9 mouse cellular contexts compared by ENCODE assay signal in genomic region chr19:43311125-43311524, GRCm38 (mm10).
DNase-seq lines count a peak whose midpoint lies in the region; ATAC-seq and TF ChIP-seq lines count a peak whose summit lies in the region.
"Had no signal": no experiment of that assay in that cellular context is flagged by ENCODE, and none has a peak within 500 bp of the region (broad histone marks: within the 10 kb centered on the region; RNA-seq: fewer than 3 reads in every experiment).

No protein-coding gene starts in this region.

- no peaks in the 10 kb centered on the region for H3K27me3 ChIP-seq in lung, embryonic 14.5 days (ENCODE audit: insufficient read depth, low read length)
- H3K27me3 ChIP-seq: limb, embryonic 13.5 days had no signal

- no peak for ATAC-seq in lung, embryonic 14.5 days (ENCODE audit: insufficient read depth)
- no peak for ATAC-seq in activated CD4-positive, CD25-positive, alpha-beta regulatory T cell, adult 4 months

- H3K9me3 ChIP-seq in lung, embryonic 14.5 days (ENCODE audit: low read depth, low read length): peaks cover 2% of the 10 kb centered on the region; the same call in 1 of the 2 replicates

- peak; percentile 31 for DNase-seq in kidney, adult 9 months
- no peak for DNase-seq in kidney, adult 11 months
- peak; percentile 51 for DNase-seq in MN1 (ENCODE audit: low spot score)
- DNase-seq in brain, adult 2 months (ENCODE audit: low read depth, low spot score): peak; percentile 70
- DNase-seq in kidney, postnatal 14 days: peak; percentile 34
- DNase-seq in lung, embryonic 14.5 days: peak; percentile 86
- DNase-seq in spleen, postnatal 10 days (ENCODE audit: low spot score in 2 of 2): no peak

- no peaks in the 10 kb centered on the region for H3K36me3 ChIP-seq in lung, embryonic 14.5 days (ENCODE audit: insufficient read depth)

- H3K9ac ChIP-seq in lung, embryonic 14.5 days: no peak overlapping the region
- H3K9ac ChIP-seq: limb, embryonic 13.5 days had no signal

- no peak overlapping the region for H3K4me3 ChIP-seq in lung, embryonic 14.5 days (ENCODE audit: low read depth, low read length)
- H3K4me3 ChIP-seq: limb, embryonic 13.5 days had no signal

- no peak overlapping the region for H3K27ac ChIP-seq in lung, embryonic 14.5 days (ENCODE audit: low read depth)
- H3K27ac ChIP-seq: limb, embryonic 13.5 days had no signal

- no peak overlapping the region for H3K4me2 ChIP-seq in lung, embryonic 14.5 days
- H3K4me2 ChIP-seq: limb, embryonic 13.5 days had no signal

- no peaks in the 10 kb centered on the region for H3K4me1 ChIP-seq in lung, embryonic 14.5 days (ENCODE audit: insufficient read depth)
- H3K4me1 ChIP-seq: limb, embryonic 13.5 days had no signal

- peak; percentile 64 for TF ChIP-seq CTCF in lung, embryonic 14.5 days (IDR thresholded peaks at IDR 0.05; ENCODE audit: low read depth)

Comparison
In these comparisons a context has a peak if more than half of its experiments do, and no peak if none do; other contexts are left out.
1. DNase-seq: peak in kidney, adult 9 months (single experiment), MN1 (single experiment), brain, adult 2 months (single experiment), kidney, postnatal 14 days (single experiment) and lung, embryonic 14.5 days (single experiment); none in kidney, adult 11 months (single experiment) and spleen, postnatal 10 days (0 of 2).